Mouse (Mus musculus) forebrain, embryonic 11.5 days (tissue): ENCODE measurements around the gene Il18rap. TPM values are rescaled to one million over a fixed set of nuclear protein-coding genes. Genes with fewer than 3 reads are reported as not detected.

Experiments used
- ATAC-seq: fragments of 200-750 bp; cut with Nextera tagmentation; replicated peaks from 2 replicates; pipeline ENCODE4 v1.8.0; 2017; ENCODE audit warnings: moderate TSS enrichment; ENCODE audit not compliant: low FRiP score
- DNase-seq: peaks from one replicate; pipeline ENCODE4 v3.0.0-alpha.2; 2017; ENCODE audit warnings: low spot score
- H3K27ac ChIP-seq: fragments of 300-500 bp; sonication (generic); 2 replicates; pipeline ENCODE4 v1.5.1; 2014; ENCODE audit warnings: low read depth, low read length
- H3K27me3 ChIP-seq: fragments of 300-500 bp; sonication (generic); 2 replicates; pipeline ENCODE4 v1.6.1; 2014; ENCODE audit warnings: mild to moderate bottlenecking, low read length, mixed read lengths; ENCODE audit not compliant: control insufficient read depth, insufficient read depth
- H3K36me3 ChIP-seq: fragments of 300-500 bp; sonication (generic); 2 replicates; pipeline ENCODE4 v1.6.1; 2014; ENCODE audit warnings: mild to moderate bottlenecking, low read length, moderate library complexity, mixed read lengths; ENCODE audit not compliant: control insufficient read depth, insufficient read depth
- H3K4me1 ChIP-seq: fragments of 300-500 bp; sonication (generic); replicated peaks from 2 replicates; pipeline ENCODE4 v1.6.1; 2014; ENCODE audit warnings: low read length, mixed read lengths; ENCODE audit not compliant: control insufficient read depth, insufficient read depth
- H3K4me2 ChIP-seq: fragments of 300-500 bp; sonication (generic); 2 replicates; pipeline ENCODE4 v1.6.1; 2014; ENCODE audit warnings: low read depth, mild to moderate bottlenecking, low read length, moderate library complexity, mixed read lengths; ENCODE audit not compliant: severe bottlenecking
- H3K4me3 ChIP-seq: fragments of 300-500 bp; sonication (generic); 2 replicates; pipeline ENCODE4 v1.5.1; 2014; ENCODE audit warnings: low read depth, low read length
- H3K9ac ChIP-seq: fragments of 300-500 bp; sonication (generic); 2 replicates; pipeline ENCODE4 v1.6.1; 2014; ENCODE audit warnings: low read length
- H3K9me3 ChIP-seq: fragments of 300-500 bp; sonication (generic); 2 replicates; pipeline ENCODE4 v1.6.1; 2016; ENCODE audit warnings: low read length, mixed read lengths; ENCODE audit not compliant: control insufficient read depth
- WGBS: fragments of 180-500 bp; shearing (Covaris S2); extraction: QIAGEN DNeasy Blood & Tissue Kit; methylation state at CpG from one replicate; pipeline ENCODE4 v1.1.7; 2014; 5-methylcytosine and 5-hydroxymethylcytosine counted together
- polyA plus RNA-seq: library from polyadenylated mRNA; unstranded; fragments of >200 nt; fragmentation: Nextera tagmentation; extraction: Ambion mirVana; gene quantifications from 2 replicates; pipeline ENCODE4 v1.2.1, GENCODE M21; 2014

Gene Il18rap
- polyA plus RNA-seq, 1 experiment from 2014 or later = 0.39 TPM

DNA sequence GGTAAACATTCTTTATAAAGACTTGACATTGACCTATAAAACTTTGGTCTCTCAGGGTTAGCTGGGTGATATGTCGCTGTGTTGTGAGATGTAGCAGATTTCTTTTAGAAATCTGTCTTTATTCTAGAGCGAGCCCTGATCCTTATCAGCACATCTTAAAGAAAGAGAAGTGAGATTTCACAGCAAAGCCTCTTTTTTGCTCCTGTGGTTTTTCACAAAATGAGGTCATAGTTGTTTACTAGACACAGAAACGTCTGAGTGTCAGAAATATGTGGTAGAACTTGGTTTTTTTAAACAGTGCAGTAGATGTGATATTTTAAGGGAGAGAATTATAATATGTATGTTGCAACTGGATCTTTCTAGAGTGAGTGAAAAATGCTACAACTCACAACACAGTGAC is 39.5 kb upstream of the Il18rap start:
- Histone ChIP-seq H3K36me3 (no peaks in the 10 kb centered on the region), H3K9ac (no peak overlapping the region), H3K9me3 (no peaks in the 10 kb centered on the region), H3K27me3 (no peaks in the 10 kb centered on the region), H3K4me1 (no peaks in the 10 kb centered on the region), H3K4me3 (no peak overlapping the region), H3K4me2 (no peak overlapping the region), H3K27ac (no peak overlapping the region)
- DNase-seq (no peak), ATAC-seq (no peak)
- WGBS = 78% methylated on average over 3 of the region's 3 CpGs

DNA sequence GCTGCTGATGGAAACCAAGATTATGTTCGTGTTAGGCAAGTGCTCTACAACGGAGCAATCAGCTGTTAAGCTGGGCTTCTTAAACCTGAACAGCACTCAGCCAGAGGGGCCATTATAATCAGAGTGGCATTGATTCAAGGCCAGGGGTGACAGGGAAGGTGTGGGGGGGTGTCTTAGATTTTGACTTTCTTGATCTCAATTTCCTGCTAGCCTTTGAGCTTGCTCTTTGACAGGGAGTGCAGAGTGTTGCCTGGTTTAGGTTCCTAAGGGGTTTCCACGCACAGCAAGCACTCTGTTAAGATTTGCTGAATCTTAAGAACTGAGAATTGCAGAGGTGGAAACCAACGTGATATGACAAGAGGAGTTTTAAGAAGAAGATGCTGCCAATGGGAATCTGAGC is 38.4 kb upstream of the Il18rap start:
- H3K9me3 ChIP-seq = no peaks in the 10 kb centered on the region
- H3K4me3 ChIP-seq = no peak overlapping the region
- DNase-seq (no peak), ATAC-seq (no peak)
- H3K9ac ChIP-seq = no peak overlapping the region
- H3K27me3 ChIP-seq = no peaks in the 10 kb centered on the region
- H3K36me3 ChIP-seq = no peaks in the 10 kb centered on the region
- H3K4me2 ChIP-seq = no peak overlapping the region
- no peaks in the 10 kb centered on the region for H3K4me1 ChIP-seq
- 77% methylated on average over 4 of the region's 4 CpGs for WGBS
- no peak overlapping the region for H3K27ac ChIP-seq

DNA sequence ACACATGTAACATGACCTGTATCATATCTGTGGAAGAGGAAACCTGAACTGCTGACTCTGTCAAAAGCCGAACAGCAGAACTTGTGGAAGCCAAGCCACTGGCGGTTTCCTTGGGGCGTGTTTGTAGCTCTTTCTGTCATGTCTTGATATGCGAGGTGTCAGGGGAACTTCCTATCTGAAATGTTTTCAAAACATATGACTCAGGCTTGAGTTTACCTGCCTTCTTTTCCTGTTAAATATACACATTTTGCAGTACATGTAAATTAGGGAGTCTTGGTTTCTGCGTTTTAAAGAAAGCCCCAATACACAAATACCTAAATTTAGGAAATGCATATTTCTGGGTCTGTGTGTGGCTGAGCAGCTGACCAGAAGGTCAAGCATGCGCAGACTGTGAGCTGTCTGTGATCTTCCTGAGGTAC is 35.6 kb upstream of the Il18rap start:
- Histone ChIP-seq H3K9me3 (no peaks in the 10 kb centered on the region), H3K36me3 (no peaks in the 10 kb centered on the region), H3K27me3 (no peaks in the 10 kb centered on the region), H3K4me2 (no peak overlapping the region), H3K4me1 (no peaks in the 10 kb centered on the region), H3K27ac (no peak overlapping the region), H3K9ac (no peak overlapping the region), H3K4me3 (no peak overlapping the region)
- DNase-seq = no peak
- ATAC-seq = no peak
- 88% methylated on average over 6 of the region's 6 CpGs for WGBS

DNA sequence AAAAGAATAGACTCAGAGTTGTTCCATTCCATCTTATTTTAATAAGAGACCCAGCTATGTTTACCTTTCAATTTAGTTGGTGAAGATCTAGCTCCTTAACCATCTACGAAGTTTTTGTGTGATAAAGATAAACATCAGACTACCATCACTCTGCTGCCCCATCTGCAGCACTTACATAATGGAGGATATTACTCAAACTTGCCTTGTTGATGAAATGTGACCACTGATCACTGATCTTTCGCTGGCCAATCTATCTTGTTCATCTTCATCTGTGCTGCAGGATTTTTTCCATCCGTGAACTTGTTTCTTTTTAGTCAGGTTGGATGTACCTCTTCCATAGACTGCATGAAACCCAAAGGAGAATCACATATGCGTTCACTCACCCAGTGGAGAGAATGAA is 20.6 kb upstream of the Il18rap start:
- H3K27ac ChIP-seq = no peak overlapping the region
- H3K36me3 ChIP-seq = no peaks in the 10 kb centered on the region
- H3K27me3 ChIP-seq = no peaks in the 10 kb centered on the region
- H3K4me3 ChIP-seq = no peak overlapping the region
- ATAC-seq = no peak
- no peak for DNase-seq
- no peak overlapping the region for H3K9ac ChIP-seq
- WGBS = 86% methylated on average over 4 of the region's 4 CpGs
- H3K4me1 ChIP-seq = no peaks in the 10 kb centered on the region
- no peaks in the 10 kb centered on the region for H3K9me3 ChIP-seq
- no peak overlapping the region for H3K4me2 ChIP-seq

DNA sequence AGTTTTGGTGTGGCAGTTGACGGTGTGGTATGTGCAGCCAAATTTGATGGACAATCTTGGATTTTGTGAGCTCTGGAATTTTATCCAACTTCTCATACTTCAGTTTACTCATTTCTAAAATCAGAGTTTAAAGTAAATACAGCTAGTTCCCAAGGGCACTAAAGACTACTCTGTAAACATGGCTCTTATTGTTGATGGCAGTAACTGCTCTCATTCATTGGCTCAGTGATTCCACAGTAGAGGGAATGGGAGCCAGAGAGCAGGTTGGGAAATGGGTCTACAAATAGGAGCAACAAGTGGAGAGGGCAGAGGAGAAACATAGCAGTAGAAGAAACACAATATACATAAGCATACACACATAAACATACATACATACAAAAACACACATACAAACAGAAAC is 15.5 kb upstream of the Il18rap start:
- ATAC-seq (no peak), DNase-seq (no peak)
- H3K9ac ChIP-seq = no peak overlapping the region
- no peaks in the 10 kb centered on the region for H3K4me1 ChIP-seq
- H3K27ac ChIP-seq = no peak overlapping the region
- H3K9me3 ChIP-seq = no peaks in the 10 kb centered on the region
- no peak overlapping the region for H3K4me3 ChIP-seq
- no peak overlapping the region for H3K4me2 ChIP-seq
- WGBS = 94% methylated on average over 1 of the region's 1 CpGs
- no peaks in the 10 kb centered on the region for H3K27me3 ChIP-seq
- no peaks in the 10 kb centered on the region for H3K36me3 ChIP-seq

DNA sequence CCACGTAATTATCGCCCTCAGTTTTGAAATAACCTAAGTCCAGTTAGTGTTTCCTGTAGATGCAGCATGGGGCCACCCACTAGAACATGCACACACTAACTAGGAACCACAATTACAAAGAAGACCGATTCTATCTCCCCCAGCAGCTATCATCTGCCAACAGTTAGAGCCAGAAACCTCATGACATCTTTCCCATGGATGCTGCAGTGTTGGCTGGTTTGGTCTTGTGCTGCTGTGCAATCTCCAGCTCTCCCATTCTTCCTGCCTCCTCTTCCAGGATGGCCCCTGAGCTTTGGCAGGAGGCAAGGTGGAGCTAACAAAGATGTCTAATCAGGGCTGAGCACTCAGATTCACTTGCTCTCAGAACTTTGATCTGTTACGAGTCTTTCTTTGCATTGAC is 14.0 kb upstream of the Il18rap start:
- H3K27me3 ChIP-seq = no peaks in the 10 kb centered on the region
- DNase-seq = no peak
- no peak for ATAC-seq
- no peak overlapping the region for H3K9ac ChIP-seq
- H3K27ac ChIP-seq = no peak overlapping the region
- H3K4me2 ChIP-seq = no peak overlapping the region
- H3K9me3 ChIP-seq = no peaks in the 10 kb centered on the region
- WGBS = 91% methylated on average over 4 of the region's 4 CpGs
- H3K4me3 ChIP-seq = no peak overlapping the region
- no peaks in the 10 kb centered on the region for H3K36me3 ChIP-seq
- H3K4me1 ChIP-seq = no peaks in the 10 kb centered on the region

DNA sequence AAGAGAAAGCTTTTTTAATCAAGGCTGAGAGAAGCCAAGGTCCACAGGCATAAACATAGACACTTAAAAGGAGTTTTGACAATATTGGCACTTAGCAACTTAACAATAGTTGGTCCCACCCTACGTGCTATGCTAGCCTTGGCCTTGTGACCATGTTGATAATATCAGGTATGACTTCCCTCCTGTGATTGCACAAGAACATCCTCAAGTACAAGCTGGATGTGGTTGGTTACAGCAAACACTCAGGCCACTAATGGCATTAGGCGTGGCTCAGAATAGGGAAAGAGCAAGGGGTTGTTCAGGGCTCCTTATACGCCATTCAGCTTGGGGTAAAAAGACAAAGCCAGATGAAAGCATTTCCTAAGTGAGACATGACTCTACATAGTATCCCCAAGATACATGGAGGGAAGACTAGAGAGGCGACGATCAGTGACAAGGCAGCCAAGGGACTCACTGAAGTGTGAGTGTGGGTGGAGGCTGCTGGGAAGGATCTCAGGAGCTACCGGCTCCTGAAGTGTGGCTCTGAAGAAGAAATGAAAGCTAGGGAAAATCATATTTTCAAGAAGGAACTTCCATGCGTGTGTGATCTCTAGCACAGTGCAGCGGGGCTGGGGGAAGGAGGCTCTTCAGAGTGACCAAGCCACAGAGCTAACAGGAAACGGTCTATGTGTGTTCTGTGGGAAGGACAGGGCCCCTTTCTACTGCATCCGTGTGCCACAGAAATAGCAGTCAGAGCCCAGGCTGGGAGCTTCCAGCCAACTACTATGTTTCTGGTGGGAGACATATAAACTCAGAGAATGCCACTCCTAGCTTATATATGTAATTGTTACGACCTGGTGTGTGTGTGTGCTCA is 13.4 kb upstream of the Il18rap start:
- Histone ChIP-seq H3K9me3 (no peaks in the 10 kb centered on the region), H3K9ac (no peak overlapping the region), H3K4me1 (no peaks in the 10 kb centered on the region), H3K4me2 (no peak overlapping the region), H3K36me3 (no peaks in the 10 kb centered on the region), H3K27ac (no peak overlapping the region), H3K4me3 (no peak overlapping the region), H3K27me3 (no peaks in the 10 kb centered on the region)
- WGBS = 91% methylated on average over 11 of the region's 11 CpGs
- no peak for ATAC-seq
- no peak for DNase-seq

DNA sequence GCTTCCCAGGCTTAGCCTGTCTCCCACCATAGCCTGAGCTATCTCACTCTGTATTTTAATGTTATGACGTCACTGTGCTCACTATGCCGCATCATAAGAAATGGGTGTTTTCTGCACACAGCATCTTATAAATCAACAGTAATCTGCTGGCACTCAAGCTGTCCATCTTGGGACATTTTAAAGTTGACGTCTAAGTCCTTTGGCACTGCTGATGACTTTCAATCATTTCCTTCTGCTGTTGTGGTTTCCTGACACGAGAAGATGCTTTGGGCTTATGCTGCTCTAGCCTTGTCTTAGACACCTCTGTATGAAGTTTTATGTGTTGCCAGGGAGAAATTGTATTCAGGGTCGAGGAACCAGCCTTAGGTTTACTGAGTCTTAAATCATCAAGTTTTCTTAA is 10.6 kb upstream of the Il18rap start:
- Histone ChIP-seq H3K36me3 (no peaks in the 10 kb centered on the region), H3K4me1 (no peaks in the 10 kb centered on the region), H3K4me2 (no peak overlapping the region), H3K27ac (no peak overlapping the region), H3K9ac (no peak overlapping the region), H3K27me3 (no peaks in the 10 kb centered on the region), H3K4me3 (no peak overlapping the region), H3K9me3 (no peaks in the 10 kb centered on the region)
- 88% methylated on average over 5 of the region's 5 CpGs for WGBS
- ATAC-seq = no peak
- DNase-seq = no peak

DNA sequence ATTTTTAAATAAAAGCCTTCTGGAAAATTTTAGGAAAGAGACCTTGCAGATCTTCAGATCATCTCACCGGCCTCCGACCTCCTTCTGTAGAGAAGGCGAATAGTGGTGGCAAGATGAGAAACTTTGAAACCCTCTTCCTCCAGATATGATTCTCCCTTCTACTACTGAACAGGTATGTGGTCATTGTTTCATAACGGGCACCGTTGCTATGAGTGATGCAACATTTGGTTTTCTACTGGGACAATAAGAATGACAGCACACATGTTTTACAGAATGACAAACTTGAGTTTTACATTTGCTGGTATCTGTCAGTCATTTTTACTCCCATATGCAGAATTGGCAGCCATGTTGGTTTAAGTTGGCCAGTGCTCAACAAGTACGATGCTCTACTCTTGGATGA is 1.2 kb downstream of the Il18rap start:
- no peak overlapping the region for H3K4me2 ChIP-seq
- H3K4me1 ChIP-seq = no peaks in the 10 kb centered on the region
- H3K9me3 ChIP-seq = no peaks in the 10 kb centered on the region
- no peaks in the 10 kb centered on the region for H3K36me3 ChIP-seq
- DNase-seq = no peak
- 87% methylated on average over 6 of the region's 6 CpGs for WGBS
- no peak overlapping the region for H3K27ac ChIP-seq
- H3K27me3 ChIP-seq = no peaks in the 10 kb centered on the region
- H3K4me3 ChIP-seq = no peak overlapping the region
- no peak overlapping the region for H3K9ac ChIP-seq
- ATAC-seq = no peak
